Mouse (Mus musculus): ENCODE measurements at regions not wholly inside any gene's neighbourhood (a gene's known extent, or its start where the extent isn't known, plus 50 kb on each side); places are given as distances from the start of the nearest gene placed in this dataset.
A peak's percentile ranks its signal among the peaks of the same experiment; 100 is the strongest.

GRCm38 (mm10) chr4:142336943-142337342 lies 97.7 kb upstream of the Kazn start:
- 77% methylated on average over 2 of the region's 2 CpGs for WGBS
- Histone ChIP-seq H3K27ac (no peak overlapping the region), H3K4me3 (replicated peaks) (no peak overlapping the region), H3K4me1 (no peaks in the 10 kb centered on the region), H3K4me2 (no peak overlapping the region), H3K9ac (no peak overlapping the region), H3K27me3 (no peaks in the 10 kb centered on the region), H3K36me3 (no peaks in the 10 kb centered on the region), H3K9me3 (replicated peaks) (no peaks in the 10 kb centered on the region)
- ATAC-seq (replicated peaks; ENCODE audit: low FRiP score) = no peak

GRCm38 (mm10) chr4:142334084-142334483 lies 94.9 kb upstream of the Kazn start:
- Histone ChIP-seq H3K4me2 (no peak overlapping the region), H3K4me3 (replicated peaks) (no peak overlapping the region), H3K9me3 (replicated peaks) (no peaks in the 10 kb centered on the region), H3K36me3 (no peaks in the 10 kb centered on the region), H3K9ac (no peak overlapping the region), H3K4me1 (no peaks in the 10 kb centered on the region), H3K27ac (no peak overlapping the region), H3K27me3 (no peaks in the 10 kb centered on the region)
- WGBS = 58% methylated on average over 7 of the region's 7 CpGs
- ATAC-seq (replicated peaks; ENCODE audit: low FRiP score) = no peak

- H3K9ac ChIP-seq = no peak overlapping the region
- H3K9me3 ChIP-seq (replicated peaks) = no peaks in the 10 kb centered on the region; the same call in 1 of the 2 replicates
- H3K4me3 ChIP-seq (replicated peaks) = no peak overlapping the region
- H3K36me3 ChIP-seq = no peaks in the 10 kb centered on the region
- H3K4me1 ChIP-seq = 0 out of 2 replicates have a peak, but pooled peaks cover 8% of the 10 kb centered on the region
- H3K27ac ChIP-seq = no peak overlapping the region
- H3K27me3 ChIP-seq = no peaks in the 10 kb centered on the region
- 90% methylated on average over 3 of the region's 3 CpGs for WGBS
- no peak for ATAC-seq (replicated peaks; ENCODE audit: low FRiP score)
- no peak overlapping the region for H3K4me2 ChIP-seq
Measured at GRCm38 (mm10) chr4:142330599-142330998, 91.4 kb upstream of the Kazn start.

GRCm38 (mm10) chr4:142329600-142329999 lies 90.4 kb upstream of the Kazn start:
- no peak for ATAC-seq (replicated peaks; ENCODE audit: low FRiP score)
- WGBS = 85% methylated on average over 2 of the region's 2 CpGs
- Histone ChIP-seq H3K4me2 (no peak overlapping the region), H3K27me3 (no peaks in the 10 kb centered on the region), H3K9ac (no peak overlapping the region), H3K27ac (no peak overlapping the region), H3K9me3 (replicated peaks) (no peaks in the 10 kb centered on the region; the same call in 1 of the 2 replicates), H3K36me3 (no peaks in the 10 kb centered on the region), H3K4me1 (0 out of 2 replicates have a peak, but pooled peaks cover 13% of the 10 kb centered on the region), H3K4me3 (replicated peaks) (no peak overlapping the region)

GRCm38 (mm10) chr4:142326511-142326910 lies 87.3 kb upstream of the Kazn start:
- Histone ChIP-seq H3K4me1 (peaks cover 23% of the 10 kb centered on the region), H3K9me3 (replicated peaks) (no peaks in the 10 kb centered on the region; the same call in 1 of the 2 replicates), H3K9ac (no peak overlapping the region), H3K27ac (no peak overlapping the region), H3K4me2 (no peak overlapping the region), H3K4me3 (replicated peaks) (no peak overlapping the region), H3K36me3 (no peaks in the 10 kb centered on the region), H3K27me3 (no peaks in the 10 kb centered on the region)
- WGBS = 67% methylated on average over 5 of the region's 5 CpGs
- ATAC-seq (replicated peaks; ENCODE audit: low FRiP score) = no peak

GRCm38 (mm10) chr4:142321209-142321863 lies 82.1 kb upstream of the Kazn start:
- peak overlapping the region; percentile 19; the same call in 1 of the 2 replicates for H3K27ac ChIP-seq
- peak; percentile 84 for ATAC-seq (replicated peaks; ENCODE audit: low FRiP score)
- peaks cover 29% of the 10 kb centered on the region for H3K4me1 ChIP-seq
- no peaks in the 10 kb centered on the region for H3K27me3 ChIP-seq
- H3K9ac ChIP-seq = no peak overlapping the region
- 21% methylated on average over 14 of the region's 14 CpGs for WGBS
- H3K9me3 ChIP-seq (replicated peaks) = no peaks in the 10 kb centered on the region
- H3K4me3 ChIP-seq (replicated peaks) = no peak overlapping the region
- no peaks in the 10 kb centered on the region for H3K36me3 ChIP-seq
- no peak overlapping the region for H3K4me2 ChIP-seq

- H3K27ac ChIP-seq = no peak overlapping the region
- H3K9ac ChIP-seq = no peak overlapping the region
- no peaks in the 10 kb centered on the region for H3K36me3 ChIP-seq
- H3K4me3 ChIP-seq (replicated peaks) = no peak overlapping the region
- peaks cover 23% of the 10 kb centered on the region for H3K4me1 ChIP-seq
- H3K4me2 ChIP-seq = no peak overlapping the region
- peaks cover 10% of the 10 kb centered on the region for H3K9me3 ChIP-seq (replicated peaks)
- WGBS = 89% methylated on average over 6 of the region's 6 CpGs
- no peaks in the 10 kb centered on the region for H3K27me3 ChIP-seq
- ATAC-seq (replicated peaks; ENCODE audit: low FRiP score) = no peak
Measured at GRCm38 (mm10) chr4:142310282-142310681, 71.1 kb upstream of the Kazn start.

GRCm38 (mm10) chr4:142308271-142308670 lies 69.1 kb upstream of the Kazn start:
- Histone ChIP-seq H3K9ac (no peak overlapping the region), H3K27ac (no peak overlapping the region), H3K4me2 (no peak overlapping the region), H3K4me1 (peaks cover 28% of the 10 kb centered on the region), H3K9me3 (replicated peaks) (peaks cover 10% of the 10 kb centered on the region), H3K36me3 (no peaks in the 10 kb centered on the region), H3K27me3 (no peaks in the 10 kb centered on the region), H3K4me3 (replicated peaks) (no peak overlapping the region)
- no peak for ATAC-seq (replicated peaks; ENCODE audit: low FRiP score)
- 67% methylated on average over 7 of the region's 7 CpGs for WGBS

GRCm38 (mm10) chr4:142307321-142307720 lies 68.1 kb upstream of the Kazn start:
- no peaks in the 10 kb centered on the region for H3K27me3 ChIP-seq
- WGBS = 20% methylated on average over 11 of the region's 11 CpGs
- peaks cover 34% of the 10 kb centered on the region for H3K4me1 ChIP-seq
- peak; percentile 50; the same call in 1 of the 2 replicates for ATAC-seq (replicated peaks; ENCODE audit: low FRiP score)
- H3K9ac ChIP-seq = no peak overlapping the region
- 0 out of 2 replicates have a peak overlapping the region, but pooled peaks have one; percentile 9 for H3K27ac ChIP-seq
- H3K4me3 ChIP-seq (replicated peaks) = no peak overlapping the region
- peaks cover 10% of the 10 kb centered on the region for H3K9me3 ChIP-seq (replicated peaks)
- H3K4me2 ChIP-seq = no peak overlapping the region
- H3K36me3 ChIP-seq = no peaks in the 10 kb centered on the region

GRCm38 (mm10) chr4:142306076-142306475 lies 66.9 kb upstream of the Kazn start:
- 68% methylated on average over 14 of the region's 14 CpGs for WGBS
- no peak for ATAC-seq (replicated peaks; ENCODE audit: low FRiP score)
- Histone ChIP-seq H3K27me3 (no peaks in the 10 kb centered on the region), H3K36me3 (no peaks in the 10 kb centered on the region), H3K9ac (no peak overlapping the region), H3K4me2 (no peak overlapping the region), H3K9me3 (replicated peaks) (peaks cover 1% of the 10 kb centered on the region), H3K4me1 (peaks cover 36% of the 10 kb centered on the region), H3K4me3 (replicated peaks) (no peak overlapping the region), H3K27ac (no peak overlapping the region)

GRCm38 (mm10) chr4:142303374-142304020 lies 64.3 kb upstream of the Kazn start:
- Histone ChIP-seq H3K27me3 (no peaks in the 10 kb centered on the region), H3K9ac (no peak overlapping the region), H3K9me3 (replicated peaks) (no peaks in the 10 kb centered on the region), H3K4me2 (no peak overlapping the region), H3K4me3 (replicated peaks) (no peak overlapping the region), H3K36me3 (no peaks in the 10 kb centered on the region), H3K4me1 (peaks cover 35% of the 10 kb centered on the region), H3K27ac (no peak overlapping the region)
- WGBS = 67% methylated on average over 10 of the region's 10 CpGs
- no peak for ATAC-seq (replicated peaks; ENCODE audit: low FRiP score)

- Histone ChIP-seq H3K27ac (no peak overlapping the region), H3K36me3 (no peaks in the 10 kb centered on the region), H3K9me3 (replicated peaks) (no peaks in the 10 kb centered on the region), H3K4me1 (peaks cover 29% of the 10 kb centered on the region), H3K4me2 (no peak overlapping the region), H3K4me3 (replicated peaks) (no peak overlapping the region), H3K9ac (no peak overlapping the region), H3K27me3 (no peaks in the 10 kb centered on the region)
- no peak for ATAC-seq (replicated peaks; ENCODE audit: low FRiP score)
- 63% methylated on average over 2 of the region's 2 CpGs for WGBS
Measured at GRCm38 (mm10) chr4:142302724-142303120, 63.5 kb upstream of the Kazn start.

All from kidney, embryonic 15.5 days (tissue).